Mouse (Mus musculus): ENCODE results near the gene Rbm17.

- no peak for TF ChIP-seq CTCF (IDR thresholded peaks at IDR 0.05; ENCODE audit: control insufficient read depth, insufficient read depth, insufficient replicate concordance, low read depth, low read length)
- TF ChIP-seq POLR2A (IDR thresholded peaks at IDR 0.05; ENCODE audit: control insufficient read depth, low read depth, low read length): no peak
These were observed 21.9 kb upstream of the Rbm17 start, which contains the start of gene Gm17490 for GRCm38 (mm10) chr2:11625890-11626289.

Measured in testis, adult 2 months (tissue).